Mouse (Mus musculus): ENCODE measurements around the gene Vgll4. TPM values are rescaled to one million over a fixed set of nuclear protein-coding genes. Genes with fewer than 3 reads are reported as not detected.
A peak's percentile ranks its signal among the peaks of the same experiment; 100 is the strongest.
"Not testable (repeated sequence)": the region's sequence is repeated elsewhere in the genome, so short reads cannot be mapped to it uniquely, and the experiment has no call there.

Vgll4 gene
- polyA plus RNA-seq, 1 experiment from 2014 or later = 65.9 TPM

DNA sequence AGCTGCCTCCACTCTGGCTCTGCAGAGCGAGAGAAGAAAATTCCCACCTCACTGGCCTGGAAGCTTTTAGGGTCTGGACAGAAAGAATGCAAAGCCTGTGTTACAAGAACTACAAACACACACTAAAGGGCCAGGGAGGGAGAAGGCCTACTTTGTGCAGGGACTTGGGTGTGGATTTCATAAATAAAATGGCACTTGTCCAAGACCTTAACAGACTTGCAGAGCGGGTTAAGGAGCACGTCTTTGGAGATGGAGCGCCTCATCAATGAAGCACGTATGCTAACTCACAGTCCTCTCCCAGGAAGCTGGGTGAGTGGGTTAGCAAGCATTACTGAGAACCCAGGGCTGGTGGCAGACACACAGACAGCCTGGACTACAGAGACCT lies 37.7 kb downstream of the Vgll4 start:
- Histone ChIP-seq H3K4me1 (replicated peaks) (peaks cover 23% of the 10 kb centered on the region), H3K27ac (no peak overlapping the region), H3K4me3 (no peak overlapping the region), H3K9ac (no peak overlapping the region), H3K4me2 (no peak overlapping the region), H3K36me3 (no peaks in the 10 kb centered on the region), H3K9me3 (no peaks in the 10 kb centered on the region), H3K27me3 (0 out of 2 replicates have a peak, but pooled peaks cover 3% of the 10 kb centered on the region)
- 82% methylated on average over 5 of the region's 5 CpGs for WGBS
- no peak for ATAC-seq (ENCODE audit: low FRiP score)

DNA sequence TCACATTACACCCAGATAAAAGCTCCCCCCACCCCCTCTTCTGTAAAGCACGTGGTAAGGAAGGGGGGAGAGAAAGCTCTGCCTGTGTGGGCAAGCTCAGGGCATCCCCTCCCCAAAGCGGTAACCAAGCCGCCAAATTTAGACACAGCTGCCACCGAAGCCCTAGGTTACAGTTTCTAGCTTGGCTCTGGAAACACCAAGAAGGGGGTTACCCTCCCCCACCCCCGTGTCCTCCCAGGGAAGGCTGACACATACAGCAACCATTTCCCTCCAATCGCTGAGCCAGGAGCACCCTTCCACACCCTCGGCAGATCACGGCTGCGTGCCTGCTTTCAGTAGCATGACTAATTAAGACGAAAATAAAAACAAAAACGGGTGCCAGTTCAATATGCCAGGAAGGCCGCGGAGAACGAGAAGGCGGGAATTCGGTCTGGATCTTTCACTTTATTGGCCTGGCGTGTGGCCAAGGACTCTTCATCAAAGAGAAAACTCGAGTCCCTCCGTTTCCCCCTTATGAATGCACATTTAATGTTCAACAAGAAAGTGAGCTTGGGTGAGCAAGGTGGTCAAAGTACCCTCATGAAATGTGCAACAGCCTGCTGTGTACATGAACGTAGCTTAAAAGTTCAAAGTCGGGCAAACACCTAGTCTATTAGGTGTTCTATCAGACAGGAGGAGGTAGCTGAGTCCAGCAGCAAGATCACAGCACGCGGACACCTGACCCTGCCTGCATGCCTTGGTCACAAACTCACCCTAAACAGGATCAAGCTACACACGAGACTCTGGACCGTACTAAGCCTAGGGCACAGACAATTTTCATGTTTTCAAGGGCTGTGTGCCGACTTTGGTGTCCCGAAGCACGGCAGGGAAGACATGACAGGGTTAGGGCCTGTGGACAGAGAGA lies 38.3 kb downstream of the Vgll4 start:
- Histone ChIP-seq H3K9me3 (no peaks in the 10 kb centered on the region), H3K4me1 (replicated peaks) (peaks cover 23% of the 10 kb centered on the region), H3K36me3 (no peaks in the 10 kb centered on the region), H3K27me3 (no peaks in the 10 kb centered on the region), H3K9ac (no peak overlapping the region; the same call in 1 of the 2 replicates), H3K27ac (no peak overlapping the region), H3K4me2 (peak overlapping the region; percentile 22), H3K4me3 (no peak overlapping the region)
- ATAC-seq (ENCODE audit: low FRiP score) = no peak
- 56% methylated on average over 28 of the region's 28 CpGs for WGBS

DNA sequence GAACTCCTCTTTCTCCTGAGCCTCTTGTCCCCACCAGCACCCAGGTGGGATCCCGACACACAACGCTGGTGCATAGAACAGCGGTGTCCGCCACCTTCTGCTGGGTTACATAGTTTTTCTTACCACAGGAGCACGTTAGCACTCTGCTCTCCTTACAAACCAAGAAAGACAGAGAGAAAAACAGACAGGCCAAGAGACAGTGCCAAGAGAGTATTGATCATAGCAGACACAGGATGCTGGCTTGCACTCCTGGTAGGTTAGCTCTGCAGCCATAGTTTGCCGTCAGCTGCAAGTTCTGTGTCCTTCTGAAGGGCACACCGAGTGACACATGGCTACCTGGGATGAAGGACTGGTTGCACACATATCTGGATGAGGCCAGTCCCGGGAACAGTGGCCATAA lies 39.1 kb downstream of the Vgll4 start:
- WGBS = 94% methylated on average over 8 of the region's 8 CpGs
- Histone ChIP-seq H3K9me3 (no peaks in the 10 kb centered on the region), H3K27me3 (no peaks in the 10 kb centered on the region), H3K4me3 (no peak overlapping the region), H3K4me2 (0 out of 2 replicates have a peak overlapping the region, but pooled peaks have one; percentile 22), H3K4me1 (replicated peaks) (peaks cover 23% of the 10 kb centered on the region), H3K36me3 (no peaks in the 10 kb centered on the region), H3K9ac (no peak overlapping the region), H3K27ac (no peak overlapping the region)
- ATAC-seq (ENCODE audit: low FRiP score) = no peak

- 0 out of 2 replicates have a peak overlapping the region, but pooled peaks have one; percentile 5 for H3K9ac ChIP-seq
- 61% methylated on average over 11 of the region's 11 CpGs for WGBS
- no peaks in the 10 kb centered on the region for H3K27me3 ChIP-seq
- H3K27ac ChIP-seq = no peak overlapping the region
- ATAC-seq (ENCODE audit: low FRiP score) = no peak
- no peak overlapping the region for H3K4me2 ChIP-seq
- H3K36me3 ChIP-seq = no peaks in the 10 kb centered on the region
- peaks cover 23% of the 10 kb centered on the region for H3K4me1 ChIP-seq (replicated peaks)
- no peaks in the 10 kb centered on the region for H3K9me3 ChIP-seq
- no peak overlapping the region for H3K4me3 ChIP-seq
Observed at GRCm38 (mm10) chr6:114930038-114930591, 39.7 kb downstream of the Vgll4 start.

DNA sequence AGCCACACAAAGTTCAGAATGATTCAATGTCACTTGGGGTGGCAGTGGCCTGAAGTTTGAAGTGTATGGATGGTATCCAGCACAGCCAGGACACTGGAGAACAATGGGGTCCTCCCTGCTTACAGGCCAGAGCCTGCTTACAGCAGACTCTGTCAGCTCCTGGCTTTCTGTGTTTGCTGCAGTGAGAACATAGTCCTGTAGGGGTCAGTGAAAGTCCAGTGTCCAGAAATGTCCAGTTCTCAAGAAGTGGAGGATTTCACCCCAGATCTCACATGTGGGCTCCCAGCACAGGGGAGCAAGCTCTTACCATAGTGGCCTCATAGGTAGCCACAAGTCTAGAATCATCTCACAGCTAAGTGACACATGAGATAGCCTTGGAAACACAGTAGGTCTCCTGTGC lies 40.4 kb downstream of the Vgll4 start:
- Histone ChIP-seq H3K4me2 (no peak overlapping the region), H3K4me3 (no peak overlapping the region), H3K27ac (no peak overlapping the region), H3K27me3 (no peaks in the 10 kb centered on the region), H3K9ac (no peak overlapping the region), H3K4me1 (replicated peaks) (peaks cover 23% of the 10 kb centered on the region), H3K36me3 (no peaks in the 10 kb centered on the region), H3K9me3 (no peaks in the 10 kb centered on the region)
- ATAC-seq (ENCODE audit: low FRiP score) = peak; percentile 21; the same call in 1 of the 2 replicates

- Histone ChIP-seq H3K9me3 (no peaks in the 10 kb centered on the region), H3K27me3 (no peaks in the 10 kb centered on the region), H3K4me1 (replicated peaks) (peaks cover 23% of the 10 kb centered on the region), H3K4me3 (no peak overlapping the region), H3K36me3 (no peaks in the 10 kb centered on the region), H3K9ac (no peak overlapping the region), H3K27ac (no peak overlapping the region), H3K4me2 (no peak overlapping the region)
- ATAC-seq (ENCODE audit: low FRiP score) = peak; percentile 32; the same call in 1 of the 2 replicates
- WGBS = 5% methylated on average over 4 of the region's 4 CpGs
Observed at GRCm38 (mm10) chr6:114928462-114928861, 41.3 kb downstream of the Vgll4 start.

GRCm38 (mm10) chr6:114927400-114927799 lies 42.4 kb downstream of the Vgll4 start:
- ATAC-seq (ENCODE audit: low FRiP score) = no peak
- Histone ChIP-seq H3K27ac (no peak overlapping the region), H3K4me1 (replicated peaks) (peaks cover 23% of the 10 kb centered on the region), H3K27me3 (no peaks in the 10 kb centered on the region), H3K36me3 (no peaks in the 10 kb centered on the region), H3K4me3 (no peak overlapping the region), H3K4me2 (no peak overlapping the region), H3K9ac (no peak overlapping the region), H3K9me3 (no peaks in the 10 kb centered on the region)
- 90% methylated on average over 5 of the region's 5 CpGs for WGBS

DNA sequence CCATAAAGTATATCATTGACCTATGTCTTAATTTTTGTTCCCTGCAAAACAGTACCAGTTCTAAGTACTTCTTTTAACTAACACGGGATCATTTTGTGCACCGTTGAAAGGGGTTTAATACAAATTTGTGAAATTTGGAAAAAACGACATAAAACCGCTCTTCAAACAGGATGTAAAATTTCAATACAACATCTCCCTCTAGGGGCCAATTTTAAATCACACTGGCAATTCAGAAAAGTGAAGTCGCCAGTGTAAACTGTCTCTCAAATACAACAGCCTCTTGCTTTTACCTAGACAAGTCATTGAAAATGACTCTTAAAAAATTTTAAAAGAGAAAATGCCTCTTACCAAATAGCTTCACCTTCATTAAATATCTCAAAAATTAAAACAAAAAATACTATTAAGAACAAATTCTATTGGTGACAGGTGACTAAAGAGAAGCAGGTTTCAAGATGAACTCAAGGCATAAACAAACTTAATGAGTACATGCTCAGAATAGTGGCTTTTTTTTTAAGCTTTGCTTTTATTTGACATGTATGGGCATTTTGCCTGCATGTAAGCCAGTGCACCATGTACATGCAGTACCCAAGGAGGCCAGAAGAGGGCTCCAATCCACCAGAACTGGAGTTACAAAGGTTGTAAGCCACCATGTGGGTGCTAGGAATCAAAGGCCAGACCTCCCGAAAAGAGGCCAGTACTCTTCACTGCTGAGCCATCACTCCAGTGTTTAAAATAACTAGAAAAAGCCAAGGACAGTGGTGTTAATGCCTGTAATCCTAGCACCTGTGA lies 43.2 kb downstream of the Vgll4 start:
- H3K27ac ChIP-seq = no peak overlapping the region
- H3K9me3 ChIP-seq = no peaks in the 10 kb centered on the region
- no peaks in the 10 kb centered on the region for H3K27me3 ChIP-seq
- no peak overlapping the region for H3K9ac ChIP-seq
- peaks cover 22% of the 10 kb centered on the region for H3K4me1 ChIP-seq (replicated peaks)
- ATAC-seq (ENCODE audit: low FRiP score) = no peak
- H3K4me2 ChIP-seq = no peak overlapping the region
- H3K36me3 ChIP-seq = no peaks in the 10 kb centered on the region
- no peak overlapping the region for H3K4me3 ChIP-seq
- WGBS = 44% methylated on average over 6 of the region's 6 CpGs

DNA sequence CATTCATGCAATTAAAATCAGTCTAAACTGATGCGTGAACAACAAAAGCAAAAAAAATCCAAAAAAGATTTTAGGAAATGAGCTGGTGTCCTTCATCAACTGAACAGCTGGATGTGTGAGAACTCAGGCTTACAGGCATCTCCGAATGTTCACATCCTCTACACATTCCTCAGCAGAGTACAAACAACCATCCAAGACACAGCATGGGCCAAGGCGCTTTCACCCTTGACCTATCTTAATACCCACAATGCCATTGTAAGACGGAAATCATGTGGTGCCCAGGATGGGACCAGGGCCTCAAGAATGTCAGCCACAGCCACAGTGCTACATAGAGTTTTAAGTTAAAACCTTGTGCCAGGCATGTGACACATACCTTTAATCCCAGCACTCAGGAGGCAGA lies 44.6 kb downstream of the Vgll4 start:
- ATAC-seq (ENCODE audit: low FRiP score) = no peak

DNA sequence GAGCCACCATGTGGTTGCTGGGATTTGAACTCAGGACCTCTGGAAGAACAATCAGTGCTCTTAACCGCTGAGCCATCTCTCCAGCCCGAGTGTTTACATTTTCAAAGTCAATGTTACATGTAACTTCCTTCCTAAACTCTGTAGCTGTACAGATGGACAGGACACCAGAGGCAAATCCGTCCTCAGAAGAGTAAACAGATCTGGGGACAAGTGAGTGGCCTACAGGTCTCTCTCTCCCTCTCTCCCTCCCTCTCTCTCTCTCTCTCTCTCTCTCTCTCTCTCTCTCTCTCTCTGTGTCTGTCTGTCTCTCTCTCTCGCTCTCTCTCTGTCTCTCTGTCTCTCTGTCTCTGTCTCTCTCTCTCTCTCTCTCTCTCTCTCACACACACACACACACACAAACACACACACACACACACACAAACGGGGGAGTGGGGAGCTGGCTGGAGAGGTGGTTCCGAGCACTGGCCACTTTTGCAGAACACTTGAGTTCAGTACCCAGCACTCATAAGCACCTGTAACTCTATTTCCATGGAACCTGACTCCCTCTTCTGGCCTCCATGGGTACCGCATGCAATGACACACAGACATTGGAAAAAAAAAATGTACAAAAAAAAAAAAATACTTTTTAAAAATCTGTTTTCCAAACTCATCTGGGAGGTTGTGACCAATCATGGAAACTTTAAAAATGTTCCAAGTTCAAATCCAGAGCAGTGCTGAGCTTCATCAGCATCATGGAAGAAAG lies 47.3 kb downstream of the Vgll4 start:
- H3K9me3 ChIP-seq; H3K4me3 ChIP-seq; H3K4me2 ChIP-seq; ATAC-seq (ENCODE audit: low FRiP score); H3K27me3 ChIP-seq; H3K27ac ChIP-seq; H3K9ac ChIP-seq; H3K36me3 ChIP-seq: not testable (repeated sequence)
- 81% methylated on average over 7 of the region's 7 CpGs for WGBS
- H3K4me1 ChIP-seq (replicated peaks) = peaks cover 43% of the 10 kb centered on the region

More for the DNA sequence above, 44.6 kb downstream of the Vgll4 start:
- 81% methylated on average over 4 of the region's 4 CpGs for WGBS
- H3K4me2 ChIP-seq = no peak overlapping the region
- no peak overlapping the region for H3K27ac ChIP-seq
- no peaks in the 10 kb centered on the region for H3K36me3 ChIP-seq
- no peaks in the 10 kb centered on the region for H3K9me3 ChIP-seq
- H3K4me1 ChIP-seq (replicated peaks) = peaks cover 23% of the 10 kb centered on the region
- H3K27me3 ChIP-seq = no peaks in the 10 kb centered on the region
- H3K9ac ChIP-seq = no peak overlapping the region
- H3K4me3 ChIP-seq = no peak overlapping the region

- peak; percentile 85 for ATAC-seq (ENCODE audit: low FRiP score)
- Histone ChIP-seq H3K27me3 (no peaks in the 10 kb centered on the region), H3K9ac (peak overlapping the region; percentile 81), H3K4me2 (peak overlapping the region; percentile 67), H3K27ac (peak overlapping the region; percentile 80), H3K36me3 (no peaks in the 10 kb centered on the region), H3K4me1 (replicated peaks) (peaks cover 50% of the 10 kb centered on the region), H3K4me3 (peak overlapping the region; percentile 57), H3K9me3 (no peaks in the 10 kb centered on the region)
- WGBS = 5% methylated on average over 15 of the region's 15 CpGs
Observed at GRCm38 (mm10) chr6:114921632-114922354, 48.0 kb downstream of the Vgll4 start.

Measured in hindbrain, embryonic 13.5 days (tissue).